Mouse (Mus musculus) megakaryocyte, embryonic 14.5 days (primary cell): ENCODE measurements around the gene Opcml.

Experiments used
- FLI1 ChIP-seq: IDR thresholded peaks from 2 replicates; pipeline ENCODE4 v1.6.1; 2012; ENCODE audit warnings: low read length, inconsistent platforms, mixed read lengths
- GATA1 ChIP-seq: IDR thresholded peaks from 3 replicates; pipeline ENCODE4 v1.6.1; 2012; ENCODE audit warnings: mixed read lengths, low read length, inconsistent platforms, borderline replicate concordance

DNA sequence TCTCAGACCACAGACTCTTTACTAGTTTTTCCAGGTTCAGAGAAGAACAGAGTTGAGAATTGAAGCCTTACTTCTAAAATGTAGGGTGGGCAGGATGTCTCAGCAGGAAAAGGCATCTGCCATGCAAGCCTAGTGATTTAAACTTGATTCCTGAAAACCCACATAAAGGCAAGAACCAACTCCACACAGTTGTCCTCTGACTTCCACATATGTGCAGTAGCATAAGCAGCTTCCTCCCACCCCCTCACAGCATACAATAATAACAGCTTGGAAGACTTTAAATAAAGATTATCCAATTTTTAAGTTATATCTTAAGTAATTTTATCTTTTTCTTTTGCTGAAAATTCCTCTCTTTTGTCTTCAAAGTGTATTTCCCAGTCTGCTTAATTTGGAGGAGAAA lies 1150.3 kb downstream of the Opcml start:
- TF ChIP-seq GATA1, result no peak
- TF ChIP-seq FLI1, result no peak
